Mouse (Mus musculus): ENCODE measurements at regions not wholly inside any gene's neighbourhood (a gene's known extent, or its start where the extent isn't known, plus 50 kb on each side); places are given as distances from the start of the nearest gene placed in this dataset.

DNA sequence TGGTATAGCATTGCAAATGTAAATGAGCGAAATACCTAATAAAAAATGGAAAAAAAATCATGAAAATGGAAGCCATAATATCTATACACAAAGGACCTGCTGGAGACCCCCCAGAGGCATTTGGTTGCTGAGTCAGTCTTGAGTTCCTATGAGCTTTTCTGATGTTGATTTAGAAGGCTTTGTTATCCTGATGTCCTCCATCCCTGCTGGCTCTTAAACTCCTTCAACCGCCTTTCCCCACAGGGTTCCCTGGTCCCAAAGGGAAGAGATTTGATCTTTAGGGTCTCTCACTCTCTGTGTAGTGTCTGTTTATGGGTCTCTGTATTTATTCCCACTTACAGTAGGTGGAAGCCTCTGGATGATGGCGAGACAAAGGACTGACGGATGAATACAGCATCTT, 356.6 kb upstream of the Robo2 start:
- no peak for ATAC-seq (replicated peaks; ENCODE audit: low FRiP score)

DNA sequence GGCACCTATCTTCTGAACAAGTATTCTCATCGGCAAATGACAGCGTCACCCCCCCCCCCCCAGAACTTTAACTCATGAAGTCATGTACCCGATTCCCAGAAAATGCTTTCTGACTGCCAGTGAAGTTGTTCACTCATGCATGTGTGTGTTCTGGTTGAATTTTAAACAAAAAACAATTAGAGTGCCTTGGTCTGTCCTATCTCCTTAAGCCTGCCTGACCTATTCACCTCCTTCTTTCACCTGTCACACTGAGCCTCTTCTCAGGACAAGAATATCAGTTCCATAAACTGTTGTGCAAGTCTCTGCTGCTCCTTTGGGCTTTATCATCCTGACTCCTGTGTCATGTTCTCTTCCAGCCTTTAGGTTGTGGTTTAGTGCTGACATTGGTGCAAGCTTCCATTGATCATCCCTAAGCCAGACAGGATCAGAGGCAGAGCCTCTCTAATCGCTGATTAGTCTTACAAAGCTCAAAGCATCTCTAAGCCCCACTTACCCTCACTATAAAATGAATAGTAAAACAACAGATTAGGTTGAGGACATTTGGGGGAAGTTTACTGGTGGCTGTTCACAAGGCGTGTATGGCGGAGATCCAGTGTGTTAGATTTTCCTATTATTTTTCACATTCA, 345.2 kb upstream of the Robo2 start:
- Histone ChIP-seq H3K4me1 (replicated peaks; ENCODE audit: control insufficient read depth, insufficient read depth, low read length) (no peaks in the 10 kb centered on the region), H3K27ac (ENCODE audit: low read depth, low read length) (no peak overlapping the region), H3K9ac (ENCODE audit: low read length) (no peak overlapping the region), H3K27me3 (ENCODE audit: control insufficient read depth, insufficient read depth, low read length) (no peaks in the 10 kb centered on the region), H3K36me3 (ENCODE audit: control insufficient read depth, insufficient read depth, low read length) (no peaks in the 10 kb centered on the region), H3K9me3 (ENCODE audit: control insufficient read depth, low read length) (no peaks in the 10 kb centered on the region; the same call in 1 of the 2 replicates), H3K4me3 (ENCODE audit: low read depth, low read length) (no peak overlapping the region), H3K4me2 (ENCODE audit: low read depth, low read length, severe bottlenecking) (no peak overlapping the region)
- no peak for ATAC-seq (replicated peaks; ENCODE audit: low FRiP score)
- no peak for DNase-seq (ENCODE audit: low spot score)
- WGBS: 42% methylated on average over 6 of the region's 6 CpGs

More for the DNA sequence above, 356.6 kb upstream of the Robo2 start:
- no peaks in the 10 kb centered on the region for H3K4me1 ChIP-seq (replicated peaks; ENCODE audit: control insufficient read depth, insufficient read depth, low read length)
- H3K4me3 ChIP-seq (ENCODE audit: low read depth, low read length): no peak overlapping the region
- H3K9ac ChIP-seq (ENCODE audit: low read length): no peak overlapping the region
- WGBS: 92% methylated on average over 4 of the region's 4 CpGs
- H3K27ac ChIP-seq (ENCODE audit: low read depth, low read length): no peak overlapping the region
- no peaks in the 10 kb centered on the region for H3K36me3 ChIP-seq (ENCODE audit: control insufficient read depth, insufficient read depth, low read length)
- H3K27me3 ChIP-seq (ENCODE audit: control insufficient read depth, insufficient read depth, low read length): no peaks in the 10 kb centered on the region
- H3K9me3 ChIP-seq (ENCODE audit: control insufficient read depth, low read length): no peaks in the 10 kb centered on the region
- no peak overlapping the region for H3K4me2 ChIP-seq (ENCODE audit: low read depth, low read length, severe bottlenecking)
- DNase-seq (ENCODE audit: low spot score): no peak

DNA sequence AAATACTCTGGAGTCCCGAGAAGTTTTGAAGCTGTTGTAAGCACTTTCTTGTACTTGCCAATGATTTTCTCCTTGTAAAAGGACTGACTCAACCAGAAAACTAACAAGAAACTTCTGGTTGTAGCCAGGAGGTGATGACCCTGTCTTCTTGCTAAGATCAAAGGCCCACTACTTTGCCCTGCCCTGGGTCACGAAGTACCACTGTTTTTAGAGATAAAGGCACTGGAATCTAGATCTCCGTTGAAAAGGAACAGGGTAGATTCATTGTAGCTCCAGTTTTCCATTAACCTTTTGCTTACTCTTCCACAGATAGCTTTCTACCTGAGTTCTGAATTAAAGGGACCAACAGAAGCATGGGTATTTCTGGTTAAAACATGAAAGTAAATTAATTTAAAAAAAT, 339.3 kb upstream of the Robo2 start:
- no peaks in the 10 kb centered on the region for H3K4me1 ChIP-seq (replicated peaks; ENCODE audit: control insufficient read depth, insufficient read depth, low read length)
- DNase-seq (ENCODE audit: low spot score) (no peak), ATAC-seq (replicated peaks; ENCODE audit: low FRiP score) (no peak)
- H3K27ac ChIP-seq (ENCODE audit: low read depth, low read length): no peak overlapping the region
- H3K9ac ChIP-seq (ENCODE audit: low read length): no peak overlapping the region
- no peaks in the 10 kb centered on the region; the same call in 1 of the 2 replicates for H3K9me3 ChIP-seq (ENCODE audit: control insufficient read depth, low read length)
- H3K27me3 ChIP-seq (ENCODE audit: control insufficient read depth, insufficient read depth, low read length): no peaks in the 10 kb centered on the region
- H3K36me3 ChIP-seq (ENCODE audit: control insufficient read depth, insufficient read depth, low read length): no peaks in the 10 kb centered on the region
- H3K4me3 ChIP-seq (ENCODE audit: low read depth, low read length): no peak overlapping the region
- 36% methylated on average over 3 of the region's 3 CpGs for WGBS
- no peak overlapping the region for H3K4me2 ChIP-seq (ENCODE audit: low read depth, low read length, severe bottlenecking)

DNA sequence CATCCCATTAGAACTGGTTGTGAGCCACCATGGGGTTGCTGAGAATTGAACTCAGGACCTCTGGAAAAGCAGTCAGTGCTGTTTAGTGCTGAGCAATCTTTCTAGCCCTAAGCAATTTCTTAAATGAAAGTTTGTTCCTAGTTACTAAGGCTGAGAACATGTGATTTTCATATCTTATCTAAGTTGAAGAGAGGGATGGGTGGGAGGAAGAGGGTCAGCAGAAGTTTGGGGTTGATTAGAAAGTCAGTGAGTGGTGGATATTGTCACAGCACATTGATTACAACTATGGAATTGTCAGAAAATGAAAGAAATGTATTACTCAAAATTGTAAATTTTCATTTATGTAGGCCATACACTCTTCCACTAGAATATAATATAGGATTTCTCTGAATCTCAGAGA, 337.4 kb upstream of the Robo2 start:
- Histone ChIP-seq H3K4me3 (ENCODE audit: low read depth, low read length) (no peak overlapping the region), H3K4me2 (ENCODE audit: low read depth, low read length, severe bottlenecking) (no peak overlapping the region), H3K36me3 (ENCODE audit: control insufficient read depth, insufficient read depth, low read length) (no peaks in the 10 kb centered on the region), H3K4me1 (replicated peaks; ENCODE audit: control insufficient read depth, insufficient read depth, low read length) (no peaks in the 10 kb centered on the region), H3K27me3 (ENCODE audit: control insufficient read depth, insufficient read depth, low read length) (no peaks in the 10 kb centered on the region), H3K27ac (ENCODE audit: low read depth, low read length) (no peak overlapping the region), H3K9ac (ENCODE audit: low read length) (no peak overlapping the region), H3K9me3 (ENCODE audit: control insufficient read depth, low read length) (no peaks in the 10 kb centered on the region; the same call in 1 of the 2 replicates)
- no peak for DNase-seq (ENCODE audit: low spot score)
- no peak for ATAC-seq (replicated peaks; ENCODE audit: low FRiP score)

DNA sequence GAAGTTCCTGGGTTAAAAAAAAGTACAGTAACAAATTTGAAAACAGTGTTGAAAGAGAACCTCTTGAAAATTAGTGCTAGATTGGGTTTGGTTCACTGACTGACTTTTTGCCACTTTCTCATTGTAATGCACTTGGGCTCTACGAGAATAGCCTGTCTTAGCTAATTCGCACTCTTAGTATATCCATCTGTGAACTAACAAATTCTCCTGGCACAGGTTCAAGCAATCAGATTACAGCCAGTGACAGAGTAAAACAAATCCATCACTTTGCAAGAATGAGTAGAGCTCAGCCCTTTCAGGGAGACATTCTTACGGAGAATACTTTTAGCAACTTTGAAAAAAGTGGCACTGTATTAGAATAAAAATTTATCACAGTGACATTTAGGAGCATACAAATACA, 331.9 kb upstream of the Robo2 start:
- 83% methylated on average over 3 of the region's 3 CpGs for WGBS
- Histone ChIP-seq H3K27ac (ENCODE audit: low read depth, low read length) (no peak overlapping the region), H3K4me3 (ENCODE audit: low read depth, low read length) (no peak overlapping the region), H3K9me3 (ENCODE audit: control insufficient read depth, low read length) (no peaks in the 10 kb centered on the region), H3K27me3 (ENCODE audit: control insufficient read depth, insufficient read depth, low read length) (no peaks in the 10 kb centered on the region), H3K4me1 (replicated peaks; ENCODE audit: control insufficient read depth, insufficient read depth, low read length) (no peaks in the 10 kb centered on the region), H3K4me2 (ENCODE audit: low read depth, low read length, severe bottlenecking) (no peak overlapping the region), H3K36me3 (ENCODE audit: control insufficient read depth, insufficient read depth, low read length) (no peaks in the 10 kb centered on the region), H3K9ac (ENCODE audit: low read length) (no peak overlapping the region)
- ATAC-seq (replicated peaks; ENCODE audit: low FRiP score) (no peak), DNase-seq (ENCODE audit: low spot score) (no peak)

DNA sequence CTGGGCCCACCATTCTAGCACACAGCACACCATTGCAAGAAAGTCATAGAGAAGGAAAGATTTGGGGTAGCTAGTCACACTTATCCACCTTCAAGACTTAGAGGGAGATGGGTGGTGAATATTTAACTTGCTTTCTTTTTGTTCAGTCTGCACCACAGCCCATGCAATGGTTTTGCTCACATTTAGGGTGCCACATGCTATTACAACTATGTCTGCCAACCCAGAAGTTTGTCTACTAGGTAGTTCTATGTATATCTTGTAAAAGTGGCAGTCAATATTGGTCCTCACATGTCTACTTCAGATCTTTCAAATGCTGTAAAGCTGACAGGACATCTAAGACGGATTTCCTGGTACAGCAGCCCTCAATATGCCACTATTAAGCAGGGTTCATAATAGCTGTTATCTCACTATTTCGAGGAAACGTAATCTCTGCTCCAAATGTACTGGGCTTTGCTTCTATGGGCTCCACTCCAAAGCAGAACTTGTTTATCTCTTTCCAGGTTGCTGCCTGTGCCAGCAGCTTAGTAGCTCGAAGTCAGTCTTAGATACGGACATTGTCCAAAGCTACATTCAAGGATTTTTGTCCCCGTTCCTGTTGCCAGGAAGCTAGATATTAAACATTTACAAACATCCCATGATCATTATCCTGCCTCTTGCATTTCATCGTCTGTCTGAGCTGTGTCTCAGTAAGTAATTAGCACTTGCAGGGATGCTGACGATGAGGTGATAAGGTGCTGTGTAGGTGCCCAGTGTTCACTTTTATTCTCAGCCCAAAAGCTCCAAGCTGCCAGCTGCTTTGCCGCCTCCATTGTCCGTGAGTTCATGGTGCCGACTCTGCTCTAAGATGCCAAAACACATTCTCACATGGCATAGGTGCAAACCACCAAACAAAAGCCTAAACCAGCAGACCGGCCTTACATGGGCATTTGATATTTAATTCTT, 327.8 kb upstream of the Robo2 start:
- no peaks in the 10 kb centered on the region for H3K27me3 ChIP-seq (ENCODE audit: control insufficient read depth, insufficient read depth, low read length)
- no peak overlapping the region for H3K27ac ChIP-seq (ENCODE audit: low read depth, low read length)
- 78% methylated on average over 12 of the region's 12 CpGs for WGBS

DNA sequence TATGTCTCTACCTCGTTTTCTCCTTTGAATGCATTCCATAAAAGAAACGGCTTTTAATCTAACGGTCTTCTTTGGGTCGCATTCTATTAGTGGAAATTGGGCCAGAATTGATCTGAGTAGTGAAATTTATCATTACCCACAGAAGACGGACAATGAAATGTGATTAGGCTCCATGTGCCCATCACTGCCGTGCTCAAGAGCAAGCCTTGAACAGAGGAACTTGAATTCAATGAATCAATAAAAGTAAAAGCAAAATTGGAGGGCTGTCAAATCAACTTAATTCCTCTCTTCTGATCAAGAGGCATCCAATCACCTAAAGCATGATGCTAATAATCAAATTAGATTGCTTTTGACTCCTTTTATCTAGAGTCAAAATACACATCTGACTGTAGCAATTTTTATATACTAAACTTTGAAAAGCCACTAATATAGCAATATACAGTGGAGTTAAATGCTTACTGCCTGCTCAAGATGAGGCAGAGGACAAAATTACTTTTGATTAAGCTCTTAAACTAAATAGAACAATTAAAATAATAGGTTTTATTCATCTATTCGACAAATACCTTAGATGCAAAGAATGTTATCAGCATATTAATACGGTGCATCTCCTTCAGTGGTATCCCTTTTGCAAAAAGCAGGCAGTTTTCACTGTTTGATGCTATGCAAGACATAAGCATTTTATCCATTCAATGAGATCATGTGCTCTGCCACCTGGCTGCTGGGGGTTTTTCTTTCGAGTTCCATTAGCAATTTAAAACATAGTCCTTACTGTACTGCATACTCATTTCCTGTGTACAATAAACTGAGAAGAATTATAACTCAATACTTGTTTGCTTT, 321.5 kb upstream of the Robo2 start:
- Histone ChIP-seq H3K9me3 (ENCODE audit: control insufficient read depth, low read length) (no peaks in the 10 kb centered on the region), H3K27ac (ENCODE audit: low read depth, low read length) (no peak overlapping the region), H3K4me3 (ENCODE audit: low read depth, low read length) (no peak overlapping the region), H3K36me3 (ENCODE audit: control insufficient read depth, insufficient read depth, low read length) (no peaks in the 10 kb centered on the region), H3K27me3 (ENCODE audit: control insufficient read depth, insufficient read depth, low read length) (no peaks in the 10 kb centered on the region), H3K4me1 (replicated peaks; ENCODE audit: control insufficient read depth, insufficient read depth, low read length) (no peaks in the 10 kb centered on the region), H3K9ac (ENCODE audit: low read length) (no peak overlapping the region), H3K4me2 (ENCODE audit: low read depth, low read length, severe bottlenecking) (no peak overlapping the region)
- DNase-seq (ENCODE audit: low spot score): no peak
- 72% methylated on average over 9 of the region's 9 CpGs for WGBS
- no peak for ATAC-seq (replicated peaks; ENCODE audit: low FRiP score)

More for the DNA sequence above, 327.8 kb upstream of the Robo2 start:
- DNase-seq (ENCODE audit: low spot score): no peak
- no peaks in the 10 kb centered on the region for H3K36me3 ChIP-seq (ENCODE audit: control insufficient read depth, insufficient read depth, low read length)
- H3K4me2 ChIP-seq (ENCODE audit: low read depth, low read length, severe bottlenecking): no peak overlapping the region
- no peak for ATAC-seq (replicated peaks; ENCODE audit: low FRiP score)
- H3K9me3 ChIP-seq (ENCODE audit: control insufficient read depth, low read length): no peaks in the 10 kb centered on the region
- no peak overlapping the region for H3K4me3 ChIP-seq (ENCODE audit: low read depth, low read length)
- no peaks in the 10 kb centered on the region for H3K4me1 ChIP-seq (replicated peaks; ENCODE audit: control insufficient read depth, insufficient read depth, low read length)
- H3K9ac ChIP-seq (ENCODE audit: low read length): no peak overlapping the region

DNA sequence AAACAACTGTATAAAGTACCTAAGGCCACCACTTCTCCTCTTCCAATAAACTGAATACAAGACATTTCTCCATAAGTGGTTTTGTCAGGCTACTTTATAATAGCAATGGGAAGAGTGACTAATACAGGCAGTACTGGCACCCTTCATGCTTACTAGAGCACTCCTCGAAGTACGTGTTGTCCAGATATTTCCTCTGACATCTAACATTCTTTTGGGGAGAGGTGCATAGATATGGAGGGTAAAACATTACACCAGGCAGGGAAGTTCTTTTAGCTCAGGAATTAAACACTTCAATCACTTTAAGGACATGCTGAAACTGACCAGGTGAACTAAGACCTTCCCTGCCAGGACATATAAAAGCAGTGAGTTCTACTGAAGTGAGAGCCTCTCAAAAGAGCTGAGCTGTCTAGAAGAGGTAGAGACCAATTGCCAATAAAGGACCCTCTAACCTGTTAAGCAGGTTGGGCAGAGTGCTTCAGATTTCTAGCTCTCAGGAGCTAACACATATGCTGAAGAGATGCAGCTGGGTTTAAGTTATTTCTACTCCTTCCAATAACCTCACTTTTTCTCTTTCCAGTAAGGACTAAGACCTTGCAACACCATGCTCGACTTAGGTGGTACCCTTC, 318.7 kb upstream of the Robo2 start:
- ATAC-seq (replicated peaks; ENCODE audit: low FRiP score): no peak
- no peak for DNase-seq (ENCODE audit: low spot score)
- H3K4me3 ChIP-seq (ENCODE audit: low read depth, low read length): no peak overlapping the region
- H3K9me3 ChIP-seq (ENCODE audit: control insufficient read depth, low read length): no peaks in the 10 kb centered on the region
- H3K9ac ChIP-seq (ENCODE audit: low read length): no peak overlapping the region
- no peaks in the 10 kb centered on the region for H3K4me1 ChIP-seq (replicated peaks; ENCODE audit: control insufficient read depth, insufficient read depth, low read length)
- H3K36me3 ChIP-seq (ENCODE audit: control insufficient read depth, insufficient read depth, low read length): no peaks in the 10 kb centered on the region
- 85% methylated on average over 3 of the region's 3 CpGs for WGBS
- no peak overlapping the region for H3K4me2 ChIP-seq (ENCODE audit: low read depth, low read length, severe bottlenecking)
- H3K27ac ChIP-seq (ENCODE audit: low read depth, low read length): no peak overlapping the region
- no peaks in the 10 kb centered on the region for H3K27me3 ChIP-seq (ENCODE audit: control insufficient read depth, insufficient read depth, low read length)
